Mouse (Mus musculus) urinary bladder, postnatal 4 days (tissue): ENCODE data around the gene Tgfbr2.

Experiments
- DNase-seq, 2 experiments: peaks; one replicate each; pipeline ENCODE4 v3.0.0; 2021 to 2022; ENCODE audit warnings: low spot score in 2 of 2

Tgfbr2 gene

GRCm38 (mm10) chr9:116174481-116175461 lies at the start of gene Tgfbr2:
Gene Tgfbr2 (minus strand): TSS chr9:116175360.
- peak; percentile 83 to 86 for DNase-seq

- DNase-seq, result no peak
Observed at GRCm38 (mm10) chr9:116223368-116223767, 48.2 kb upstream of the Tgfbr2 start.

GRCm38 (mm10) chr9:116222643-116223042 lies 47.5 kb upstream of the Tgfbr2 start:
- DNase-seq, result no peak

GRCm38 (mm10) chr9:116222000-116222399 lies 46.8 kb upstream of the Tgfbr2 start:
- no peak for DNase-seq

- DNase-seq, result no peak
Observed at GRCm38 (mm10) chr9:116221565-116221964, 46.4 kb upstream of the Tgfbr2 start.

GRCm38 (mm10) chr9:116220616-116221015 lies 45.5 kb upstream of the Tgfbr2 start:
- no peak for DNase-seq

- no peak for DNase-seq
Observed at GRCm38 (mm10) chr9:116220159-116220515, 45.0 kb upstream of the Tgfbr2 start.

GRCm38 (mm10) chr9:116219234-116220158 lies 44.3 kb upstream of the Tgfbr2 start:
- DNase-seq, result no peak

GRCm38 (mm10) chr9:116218780-116219179 lies 43.6 kb upstream of the Tgfbr2 start:
- DNase-seq, result no peak

- DNase-seq, result no peak
Observed at GRCm38 (mm10) chr9:116217099-116217498, 41.9 kb upstream of the Tgfbr2 start.

GRCm38 (mm10) chr9:116216677-116217076 lies 41.5 kb upstream of the Tgfbr2 start:
- no peak for DNase-seq

GRCm38 (mm10) chr9:116214296-116214695 lies 39.1 kb upstream of the Tgfbr2 start:
- no peak for DNase-seq

- no peak for DNase-seq
Observed at GRCm38 (mm10) chr9:116212915-116213619, 37.9 kb upstream of the Tgfbr2 start.

GRCm38 (mm10) chr9:116212069-116212468 lies 36.9 kb upstream of the Tgfbr2 start:
- DNase-seq, result no peak

GRCm38 (mm10) chr9:116208169-116208904 lies 33.2 kb upstream of the Tgfbr2 start:
- no peak for DNase-seq

GRCm38 (mm10) chr9:116206901-116207300 lies 31.7 kb upstream of the Tgfbr2 start:
- no peak for DNase-seq

- no peak for DNase-seq
Observed at GRCm38 (mm10) chr9:116203675-116204074, 28.5 kb upstream of the Tgfbr2 start.

- DNase-seq, result no peak
Observed at GRCm38 (mm10) chr9:116199127-116199526, 24.0 kb upstream of the Tgfbr2 start.

- DNase-seq, result no peak
Observed at GRCm38 (mm10) chr9:116198488-116198887, 23.3 kb upstream of the Tgfbr2 start.

- DNase-seq, result no peak
Observed at GRCm38 (mm10) chr9:116197491-116198170, 22.5 kb upstream of the Tgfbr2 start.
